Comparison of ENCODE assay signal across 8 mouse cellular contexts in the genomic region with DNA sequence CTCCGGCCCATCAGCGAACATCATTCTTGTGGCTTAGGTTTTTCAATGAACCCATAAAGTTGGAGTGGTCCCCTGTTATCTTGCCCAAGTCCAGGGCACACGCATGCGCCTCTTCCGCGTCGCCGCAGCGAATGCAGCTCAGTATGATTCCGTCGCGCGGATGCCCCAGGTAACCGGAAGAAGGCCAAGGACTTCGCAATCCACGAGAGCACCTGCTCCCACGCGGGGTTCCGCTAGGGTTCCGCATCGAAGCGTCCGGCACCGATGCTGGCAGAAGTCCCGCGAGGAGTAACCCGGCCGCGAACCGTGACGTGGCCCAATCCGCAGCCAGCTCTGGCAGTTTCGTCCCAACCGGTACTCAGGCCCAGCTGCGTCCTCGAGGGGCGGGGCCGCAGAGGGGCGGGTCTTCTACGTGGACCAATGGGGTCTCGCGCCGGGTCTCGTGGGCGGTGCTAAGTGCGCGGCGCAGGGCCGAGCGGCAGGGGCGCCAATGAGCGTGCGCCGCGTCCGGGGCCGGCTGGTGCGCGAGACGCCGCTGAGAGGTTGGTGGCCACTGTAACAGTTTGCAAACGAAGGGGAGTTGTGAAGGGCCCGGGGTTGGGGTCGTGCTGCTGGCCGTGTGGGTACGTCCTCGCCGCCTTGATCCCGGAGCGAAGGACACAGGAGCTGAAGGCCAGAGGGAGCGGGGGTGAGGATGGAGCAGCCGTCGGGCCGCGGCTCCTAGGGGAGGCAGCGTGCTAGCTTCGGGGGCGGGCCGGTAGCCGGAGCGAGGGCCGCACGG. TPM values are rescaled to one million over a fixed set of nuclear protein-coding genes. Genes with fewer than 3 reads are reported as not detected.
DNase-seq lines count a peak whose midpoint lies in the region; ATAC-seq lines count a peak whose summit lies in the region.

Gene Hyou1 (plus strand): TSS at position 437 of the 781 bp plus-strand sequence.

- peaks cover 35% of the 10 kb centered on the region for H3K36me3 ChIP-seq in hindbrain, embryonic 14.5 days (replicated peaks; ENCODE audit: control insufficient read depth, insufficient read depth)

- peak within 1 kb of the TSS; percentile 88 for H3K27ac ChIP-seq in hindbrain, embryonic 14.5 days

- WGBS in hindbrain, embryonic 14.5 days = under 1% methylated on average over 82 of the region's 83 CpGs

- H3K4me2 ChIP-seq in hindbrain, embryonic 14.5 days (replicated peaks) = peak within 1 kb of the TSS; percentile 86

- peak within 1 kb of the TSS; percentile 91 for H3K4me3 ChIP-seq in hindbrain, embryonic 14.5 days (replicated peaks; ENCODE audit: low read length)

- H3K4me1 ChIP-seq in hindbrain, embryonic 14.5 days (replicated peaks; ENCODE audit: control insufficient read depth, insufficient read depth, low read length) = peaks cover 22% of the 10 kb centered on the region

- ATAC-seq in hindbrain, embryonic 14.5 days (ENCODE audit: low FRiP score) = peak; percentile 99

- peak; percentile 98 for DNase-seq in R1 (ENCODE audit: low read depth, low spot score)
- DNase-seq in cerebellum, postnatal 25 days = peak; percentile 100
- peak; percentile 97 to 99 for DNase-seq in frontal cortex, postnatal 25 days (ENCODE audit: low spot score in 2 of 2)
- peak; percentile 99 for DNase-seq in hindbrain, embryonic 14.5 days (ENCODE audit: low spot score)
- DNase-seq in layer of hippocampus, postnatal 36 days = peak; percentile 99
- peak; percentile 99 for DNase-seq in lung, postnatal 36 days
- peak; percentile 98 for DNase-seq in retina, postnatal 1 day
- DNase-seq in urinary bladder, adult 18-20 months (ENCODE audit: low spot score in 2 of 2) = peak; percentile 98 to 99

- no peaks in the 10 kb centered on the region for H3K27me3 ChIP-seq in hindbrain, embryonic 14.5 days (ENCODE audit: control insufficient read depth, insufficient read depth, low read length)

- H3K9ac ChIP-seq in hindbrain, embryonic 14.5 days = peak within 1 kb of the TSS; percentile 92

- no peaks in the 10 kb centered on the region for H3K9me3 ChIP-seq in hindbrain, embryonic 14.5 days (ENCODE audit: control insufficient read depth, low read length)

RNA-seq across cellular contexts. Expression of gene Hyou1, which starts in this region (rescaled TPM):
- polyA plus RNA-seq in hindbrain, embryonic 14.5 days (2014; fragmentation: Nextera tagmentation; extraction: Ambion mirVana) = 25.0 and 27.8 TPM in 2 replicates
- 100 to 1,000 TPM; 136 to 157 TPM for total RNA-seq in layer of hippocampus, postnatal 36 days (2021)

Comparison
In these comparisons a context has a peak if more than half of its experiments do, and no peak if none do; other contexts are left out.
1. Peak in every context shown above with its lines: DNase-seq, ATAC-seq, H3K4me3 ChIP-seq and H3K27ac ChIP-seq.